Mouse (Mus musculus): ENCODE measurements around the gene Fam43a. TPM values are rescaled to one million over a fixed set of nuclear protein-coding genes. Genes with fewer than 3 reads are reported as not detected.
A peak's percentile ranks its signal among the peaks of the same experiment; 100 is the strongest.

Fam43a gene
- polyA plus RNA-seq, 1 experiment from 2014 or later, result 5.7 TPM

DNA sequence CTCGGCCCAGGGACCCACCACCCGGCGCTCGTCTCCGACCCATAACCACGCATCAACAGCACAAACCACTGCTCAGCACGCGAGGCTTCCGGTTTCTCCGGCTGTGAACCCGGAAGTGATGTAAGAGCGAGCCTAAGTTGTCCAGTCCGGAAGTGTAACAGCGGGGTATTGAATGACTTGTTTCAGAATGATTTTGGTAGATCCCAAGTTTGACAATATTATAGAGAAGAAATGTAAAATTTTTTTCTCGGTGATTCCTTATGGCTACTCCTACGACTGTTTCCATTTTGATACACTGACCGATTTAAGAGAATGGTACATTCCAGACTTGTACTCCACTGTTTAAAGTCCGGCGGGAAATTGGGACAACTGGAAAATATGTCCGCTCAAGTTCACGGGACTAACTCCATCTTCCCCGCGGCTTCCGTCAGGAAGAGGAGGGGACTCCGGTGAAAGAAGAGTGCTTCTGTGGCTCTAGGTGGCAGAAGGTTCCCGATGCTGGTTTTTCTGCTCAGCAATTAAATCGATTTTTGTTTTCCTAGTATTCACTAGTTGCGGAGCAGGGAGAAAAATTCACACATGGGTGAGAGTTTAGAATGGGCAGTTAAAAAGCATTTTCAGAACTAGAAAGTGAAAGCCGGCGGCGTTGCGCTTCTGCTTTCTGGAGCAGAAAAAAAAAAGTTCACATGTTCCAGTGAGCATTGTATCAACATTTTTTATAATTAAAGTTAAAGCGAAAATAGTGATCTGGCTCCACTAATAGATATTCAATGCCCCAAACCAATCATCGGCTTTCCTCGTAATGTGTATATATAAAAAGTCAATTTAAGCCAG, 11.8 kb upstream of the Fam43a start, which contains the start of gene Lsg1:
Gene Lsg1 (minus strand): TSS at position 99 of the 834 bp plus-strand sequence.
- peak; percentile 95 for ATAC-seq (replicated peaks; ENCODE audit: low FRiP score)
- Histone ChIP-seq H3K36me3 (ENCODE audit: control insufficient read depth, insufficient read depth, low read length) (peaks cover 3% of the 10 kb centered on the region; the same call in 1 of the 2 replicates), H3K9ac (ENCODE audit: low read length) (peak within 1 kb of the TSS; percentile 75), H3K27me3 (ENCODE audit: control insufficient read depth, insufficient read depth, low read length) (no peaks in the 10 kb centered on the region), H3K9me3 (ENCODE audit: control insufficient read depth, low read length) (no peaks in the 10 kb centered on the region), H3K27ac (ENCODE audit: low read depth, low read length) (no peak within 1 kb of the TSS; the same call in 1 of the 2 replicates), H3K4me2 (ENCODE audit: low read depth, low read length, severe bottlenecking) (peak within 1 kb of the TSS; percentile 71), H3K4me3 (ENCODE audit: low read depth, low read length) (peak within 1 kb of the TSS; percentile 84), H3K4me1 (replicated peaks; ENCODE audit: control insufficient read depth, insufficient read depth, low read length) (peaks cover 3% of the 10 kb centered on the region; the same call in 1 of the 2 replicates)
- DNase-seq (ENCODE audit: low spot score), result peak; percentile 91
- 4% methylated on average over 35 of the region's 35 CpGs for whole genome bisulfite sequencing

GRCm38 (mm10) chr16:30590264-30591209, 9.0 kb upstream of the Fam43a start:
- Histone ChIP-seq H3K9me3 (ENCODE audit: control insufficient read depth, low read length) (no peaks in the 10 kb centered on the region), H3K36me3 (ENCODE audit: control insufficient read depth, insufficient read depth, low read length) (no peaks in the 10 kb centered on the region), H3K27ac (ENCODE audit: low read depth, low read length) (no peak overlapping the region), H3K4me3 (ENCODE audit: low read depth, low read length) (no peak overlapping the region), H3K27me3 (ENCODE audit: control insufficient read depth, insufficient read depth, low read length) (no peaks in the 10 kb centered on the region), H3K4me2 (ENCODE audit: low read depth, low read length, severe bottlenecking) (no peak overlapping the region), H3K4me1 (replicated peaks; ENCODE audit: control insufficient read depth, insufficient read depth, low read length) (peaks cover 3% of the 10 kb centered on the region; the same call in 1 of the 2 replicates), H3K9ac (ENCODE audit: low read length) (no peak overlapping the region)
- DNase-seq (ENCODE audit: low spot score), result no peak
- no peak for ATAC-seq (replicated peaks; ENCODE audit: low FRiP score)
- WGBS, result 42% methylated on average over 7 of the region's 7 CpGs

- Histone ChIP-seq H3K9me3 (ENCODE audit: control insufficient read depth, low read length) (no peaks in the 10 kb centered on the region), H3K4me3 (ENCODE audit: low read depth, low read length) (no peak overlapping the region), H3K4me2 (ENCODE audit: low read depth, low read length, severe bottlenecking) (no peak overlapping the region), H3K36me3 (ENCODE audit: control insufficient read depth, insufficient read depth, low read length) (no peaks in the 10 kb centered on the region), H3K27ac (ENCODE audit: low read depth, low read length) (no peak overlapping the region), H3K27me3 (ENCODE audit: control insufficient read depth, insufficient read depth, low read length) (no peaks in the 10 kb centered on the region), H3K4me1 (replicated peaks; ENCODE audit: control insufficient read depth, insufficient read depth, low read length) (0 out of 2 replicates have a peak, but pooled peaks cover 2% of the 10 kb centered on the region), H3K9ac (ENCODE audit: low read length) (no peak overlapping the region)
- no peak for DNase-seq (ENCODE audit: low spot score)
- no peak for ATAC-seq (replicated peaks; ENCODE audit: low FRiP score)
- 44% methylated on average over 3 of the region's 3 CpGs for WGBS
These were observed 7.5 kb upstream of the Fam43a start for GRCm38 (mm10) chr16:30591990-30592389.

DNA sequence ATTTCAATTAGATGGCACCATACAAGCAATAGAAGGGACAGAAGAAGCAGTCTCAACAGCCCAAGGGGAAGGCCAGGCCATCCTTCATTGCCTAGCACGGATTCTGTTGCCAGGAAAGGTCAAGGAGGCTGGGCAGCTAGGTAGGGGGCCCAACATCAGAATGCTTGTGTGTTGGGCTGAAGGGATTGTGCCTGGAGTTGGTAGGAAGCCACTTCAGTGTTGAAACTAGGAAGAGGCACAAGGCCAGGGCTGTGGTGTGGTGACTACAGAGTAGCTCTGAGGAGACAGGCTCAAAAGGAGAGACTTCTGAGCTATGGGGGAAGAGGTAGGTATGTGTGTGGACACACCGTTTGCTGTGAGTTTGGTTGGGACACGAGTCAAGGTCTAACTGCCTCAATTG, 4.2 kb upstream of the Fam43a start:
- DNase-seq (ENCODE audit: low spot score) (no peak), ATAC-seq (replicated peaks; ENCODE audit: low FRiP score) (no peak)
- H3K4me2 ChIP-seq (ENCODE audit: low read depth, low read length, severe bottlenecking), result no peak overlapping the region
- H3K4me1 ChIP-seq (replicated peaks; ENCODE audit: control insufficient read depth, insufficient read depth, low read length), result 0 out of 2 replicates have a peak, but pooled peaks cover 3% of the 10 kb centered on the region
- H3K27ac ChIP-seq (ENCODE audit: low read depth, low read length), result no peak overlapping the region
- 55% methylated on average over 3 of the region's 3 CpGs for WGBS
- H3K4me3 ChIP-seq (ENCODE audit: low read depth, low read length), result no peak overlapping the region
- H3K36me3 ChIP-seq (ENCODE audit: control insufficient read depth, insufficient read depth, low read length), result no peaks in the 10 kb centered on the region
- no peak overlapping the region for H3K9ac ChIP-seq (ENCODE audit: low read length)
- no peaks in the 10 kb centered on the region for H3K9me3 ChIP-seq (ENCODE audit: control insufficient read depth, low read length)
- H3K27me3 ChIP-seq (ENCODE audit: control insufficient read depth, insufficient read depth, low read length), result peaks cover 4% of the 10 kb centered on the region

- Histone ChIP-seq H3K9me3 (ENCODE audit: control insufficient read depth, low read length) (no peaks in the 10 kb centered on the region), H3K4me3 (ENCODE audit: low read depth, low read length) (no peak overlapping the region), H3K9ac (ENCODE audit: low read length) (no peak overlapping the region), H3K27me3 (ENCODE audit: control insufficient read depth, insufficient read depth, low read length) (peaks cover 11% of the 10 kb centered on the region), H3K36me3 (ENCODE audit: control insufficient read depth, insufficient read depth, low read length) (no peaks in the 10 kb centered on the region), H3K27ac (ENCODE audit: low read depth, low read length) (no peak overlapping the region), H3K4me2 (ENCODE audit: low read depth, low read length, severe bottlenecking) (no peak overlapping the region), H3K4me1 (replicated peaks; ENCODE audit: control insufficient read depth, insufficient read depth, low read length) (peaks cover 9% of the 10 kb centered on the region)
- DNase-seq (ENCODE audit: low spot score), result no peak
- ATAC-seq (replicated peaks; ENCODE audit: low FRiP score), result no peak
- WGBS, result 35% methylated on average over 14 of the region's 14 CpGs
These were observed 3.5 kb upstream of the Fam43a start for GRCm38 (mm10) chr16:30595835-30596557.

- peaks cover 20% of the 10 kb centered on the region for H3K27me3 ChIP-seq (ENCODE audit: control insufficient read depth, insufficient read depth, low read length)
- 11% methylated on average over 16 of the region's 16 CpGs for WGBS
- peak overlapping the region; percentile 21; the same call in 1 of the 2 replicates for H3K9ac ChIP-seq (ENCODE audit: low read length)
- ATAC-seq (replicated peaks; ENCODE audit: low FRiP score), result peak; percentile 28; the same call in 1 of the 2 replicates
- H3K4me1 ChIP-seq (replicated peaks; ENCODE audit: control insufficient read depth, insufficient read depth, low read length), result peaks cover 17% of the 10 kb centered on the region
- H3K27ac ChIP-seq (ENCODE audit: low read depth, low read length), result no peak overlapping the region
- no peaks in the 10 kb centered on the region for H3K36me3 ChIP-seq (ENCODE audit: control insufficient read depth, insufficient read depth, low read length)
- DNase-seq (ENCODE audit: low spot score), result peak; percentile 92
- H3K4me2 ChIP-seq (ENCODE audit: low read depth, low read length, severe bottlenecking), result peak overlapping the region; percentile 34
- H3K9me3 ChIP-seq (ENCODE audit: control insufficient read depth, low read length), result no peaks in the 10 kb centered on the region
- H3K4me3 ChIP-seq (ENCODE audit: low read depth, low read length), result no peak overlapping the region
These were observed 2.4 kb upstream of the Fam43a start for GRCm38 (mm10) chr16:30596959-30597681.

DNA sequence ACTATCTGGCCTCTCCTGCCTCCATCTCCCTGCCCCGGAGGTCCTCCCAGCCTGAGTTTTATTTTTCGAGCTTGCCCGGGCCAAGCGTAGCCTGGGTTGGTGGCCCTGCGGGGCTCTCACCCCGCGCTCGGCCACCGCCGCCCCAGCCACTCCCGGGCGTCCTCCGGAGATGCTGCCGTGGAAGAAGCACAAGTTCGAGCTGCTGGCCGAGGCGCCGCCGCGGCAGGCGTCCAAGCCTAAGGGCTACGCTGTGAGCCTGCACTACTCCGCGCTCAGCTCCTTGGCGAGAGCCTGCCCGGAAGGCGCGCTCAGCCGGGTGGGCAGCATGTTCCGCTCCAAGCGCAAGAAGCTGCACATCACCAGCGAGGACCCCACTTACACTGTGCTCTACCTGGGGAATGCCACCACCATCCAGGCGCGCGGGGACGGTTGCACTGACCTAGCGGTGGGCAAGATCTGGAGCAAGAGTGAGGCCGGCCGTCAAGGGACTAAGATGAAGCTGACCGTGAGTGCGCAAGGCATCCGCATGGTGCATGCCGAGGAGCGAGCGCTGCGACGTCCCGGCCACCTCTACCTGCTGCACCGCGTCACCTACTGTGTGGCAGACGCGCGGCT, 1.0 kb downstream of the Fam43a start:
- Histone ChIP-seq H3K4me1 (replicated peaks; ENCODE audit: control insufficient read depth, insufficient read depth, low read length) (peaks cover 17% of the 10 kb centered on the region), H3K27ac (ENCODE audit: low read depth, low read length) (no peak overlapping the region), H3K36me3 (ENCODE audit: control insufficient read depth, insufficient read depth, low read length) (no peaks in the 10 kb centered on the region), H3K4me2 (ENCODE audit: low read depth, low read length, severe bottlenecking) (peak overlapping the region; percentile 94), H3K27me3 (ENCODE audit: control insufficient read depth, insufficient read depth, low read length) (peaks cover 20% of the 10 kb centered on the region), H3K4me3 (ENCODE audit: low read depth, low read length) (peak overlapping the region; percentile 54), H3K9me3 (ENCODE audit: control insufficient read depth, low read length) (no peaks in the 10 kb centered on the region), H3K9ac (ENCODE audit: low read length) (peak overlapping the region; percentile 61)
- DNase-seq (ENCODE audit: low spot score) (peak; percentile 76), ATAC-seq (replicated peaks; ENCODE audit: low FRiP score) (peak; percentile 14; the same call in 1 of the 2 replicates)
- under 1% methylated on average over 53 of the region's 53 CpGs for WGBS

All from forebrain, embryonic 11.5 days (tissue).